Mouse (Mus musculus): ENCODE results near the gene Lsm5. TPM values are rescaled to one million over a fixed set of nuclear protein-coding genes. Genes with fewer than 3 reads are reported as not detected.

The Lsm5 gene
- 100 to 1,000 TPM; 130 to 157 TPM for polyA plus RNA-seq (2017; shearing (Covaris generic))

GRCm38 (mm10) chr6:56703931-56704900 is at the start of gene Lsm5:
TSS of gene Lsm5 (minus strand) at chr6:56704710.
- ATAC-seq = peak; percentile 97

GRCm38 (mm10) chr6:56753719-56754118 is 49.2 kb upstream of the Lsm5 start:
- ATAC-seq = no peak

- ATAC-seq = no peak
These were observed 41.5 kb upstream of the Lsm5 start for GRCm38 (mm10) chr6:56745950-56746543.

- ATAC-seq = no peak
These were observed 28.0 kb upstream of the Lsm5 start for GRCm38 (mm10) chr6:56732545-56732944.

- no peak for ATAC-seq
These were observed 16.4 kb upstream of the Lsm5 start for GRCm38 (mm10) chr6:56720877-56721276.

GRCm38 (mm10) chr6:56719071-56719470 is 14.6 kb upstream of the Lsm5 start:
- ATAC-seq = no peak

GRCm38 (mm10) chr6:56715270-56715666 is 10.8 kb upstream of the Lsm5 start:
- ATAC-seq = peak; percentile 30

GRCm38 (mm10) chr6:56714574-56715269 is 10.2 kb upstream of the Lsm5 start, which contains the start of gene Avl9:
TSS of gene Avl9 (plus strand) at chr6:56714899.
- ATAC-seq = peak; percentile 93

- ATAC-seq = no peak
These were observed 9.7 kb upstream of the Lsm5 start for GRCm38 (mm10) chr6:56714186-56714573.

- ATAC-seq = no peak
These were observed 12.1 kb downstream of the Lsm5 start for GRCm38 (mm10) chr6:56692445-56692844.

GRCm38 (mm10) chr6:56691205-56691604 is 13.3 kb downstream of the Lsm5 start:
- ATAC-seq = peak; percentile 68

- no peak for ATAC-seq
These were observed 16.3 kb downstream of the Lsm5 start for GRCm38 (mm10) chr6:56688238-56688637.

- ATAC-seq = no peak
These were observed 40.1 kb downstream of the Lsm5 start for GRCm38 (mm10) chr6:56664410-56664809.

GRCm38 (mm10) chr6:56655393-56655792 is 49.1 kb downstream of the Lsm5 start:
- no peak for ATAC-seq

GRCm38 (mm10) chr6:56652121-56652592 is 52.4 kb downstream of the Lsm5 start:
- no peak for ATAC-seq

Other genes starting within 250 kb of the Lsm5 start
- under 1 TPM; 0.14 to 0.44 TPM for gene Pde1c, start 135.6 kb downstream of the Lsm5 start, polyA plus RNA-seq (2017; shearing (Covaris generic))
- 10 to 100 TPM; 10.8 to 15.2 TPM for gene Avl9, start 10.2 kb upstream of the Lsm5 start, polyA plus RNA-seq (2017; shearing (Covaris generic))
- gene Kbtbd2, start 93.1 kb upstream of the Lsm5 start, polyA plus RNA-seq (2017; shearing (Covaris generic)) = 10 to 100 TPM; 17.0 to 20.3 TPM
- not detected for gene Fkbp9, start 127.3 kb upstream of the Lsm5 start, polyA plus RNA-seq (2017; shearing (Covaris generic))
- gene Nt5c3, start 219.2 kb upstream of the Lsm5 start, polyA plus RNA-seq (2017; shearing (Covaris generic)) = 10 to 100 TPM; 65.0 to 70.7 TPM
- gene Vmn1r4, start 219.3 kb upstream of the Lsm5 start, polyA plus RNA-seq (2017; shearing (Covaris generic)) = not detected

Data from activated CD4-positive, CD25-positive, alpha-beta regulatory T cell, adult 4 months (primary cell).